Mouse (Mus musculus): ENCODE measurements around the gene Gm20708.

- no peak for TF ChIP-seq CTCF (conservative IDR thresholded peaks at IDR 0.05; ENCODE audit: low read length)
- no peak for TF ChIP-seq NANOG (IDR thresholded peaks at IDR 0.05; ENCODE audit: borderline replicate concordance, low read length)
- no peak for TF ChIP-seq POU5F1 (IDR thresholded peaks at IDR 0.05; ENCODE audit: borderline replicate concordance, low read length)
These were observed 39.0 kb downstream of the Gm20708 start for GRCm38 (mm10) chr11:117848271-117848984.

Data from E14TG2a.4 (cell line).